Mouse (Mus musculus) cerebellum, adult 2 months (tissue): Measurements from ENCODE around the gene Cd96.

ENCODE experiments used
- CTCF ChIP-seq: fragments of 200-500 bp; IDR thresholded peaks from 2 replicates; pipeline ENCODE4 v1.5.1; 2011; ENCODE audit warnings: low read depth, mild to moderate bottlenecking, control low read depth, low read length, moderate library complexity, borderline replicate concordance; ENCODE audit not compliant: insufficient read depth
- POLR2A ChIP-seq: fragments of 200-500 bp; IDR thresholded peaks from 2 replicates; pipeline ENCODE4 v1.6.1; 2011; ENCODE audit warnings: low read length, control low read depth, borderline replicate concordance; ENCODE audit not compliant: insufficient read depth

- TF ChIP-seq CTCF: no peak
- TF ChIP-seq POLR2A: no peak
Measured at GRCm38 (mm10) chr16:46011696-46012095, 108.4 kb downstream of the Cd96 start.
